Mouse (Mus musculus) ZHBTc4 (cell line): Measurements from ENCODE around the gene Tldc1.
A peak's percentile ranks its signal among the peaks of the same experiment; 100 is the strongest.

Source experiments
- DNase-seq: peaks from one replicate; pipeline ENCODE4 v3.0.0-alpha.2; 2011; ENCODE audit warnings: low read depth, low spot score

The Tldc1 gene

DNA sequence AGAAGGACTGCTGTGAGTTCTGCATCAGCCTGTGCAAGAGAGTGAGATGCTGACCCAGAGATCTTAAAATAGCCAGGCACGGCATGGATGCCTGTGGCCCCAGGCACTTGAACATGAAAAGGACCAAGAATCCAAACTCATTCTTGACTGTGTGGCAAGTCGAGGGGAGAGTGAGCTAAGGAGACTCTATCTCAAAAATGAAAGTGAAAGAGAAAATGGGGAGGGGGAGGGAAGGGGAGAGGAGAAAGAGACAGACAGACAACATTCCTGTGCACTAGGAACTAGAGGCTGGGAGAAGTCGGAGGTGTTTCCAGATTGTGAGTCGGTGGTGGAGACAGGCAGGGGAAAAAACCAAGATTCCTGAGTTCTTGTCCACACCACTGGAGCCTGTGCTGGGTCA lies 54.5 kb downstream of the Tldc1 start:
- DNase-seq, result no peak

GRCm38 (mm10) chr8:119722348-119722747 lies 55.9 kb downstream of the Tldc1 start:
- no peak for DNase-seq

- no peak for DNase-seq
Observed at GRCm38 (mm10) chr8:119719011-119719501, 59.2 kb downstream of the Tldc1 start.

DNA sequence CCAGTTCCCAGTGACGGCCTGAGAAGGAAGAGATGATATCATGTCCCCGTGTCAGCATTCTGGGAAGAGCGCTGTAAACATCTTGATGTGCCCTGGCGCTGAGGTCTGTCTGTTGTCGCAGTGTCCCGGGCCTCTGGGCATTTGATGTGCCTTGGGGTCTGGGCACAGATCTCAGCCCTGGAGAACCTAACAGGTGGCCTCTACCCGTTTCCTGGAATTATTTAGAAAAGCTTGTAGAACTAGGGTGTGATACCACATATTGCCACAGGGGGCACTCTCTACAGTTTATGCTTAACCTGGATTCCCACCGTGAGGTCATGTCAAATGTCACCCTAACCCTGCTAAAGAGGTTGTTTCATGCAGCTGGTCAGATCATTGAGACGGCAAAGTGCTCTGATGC lies 60.5 kb downstream of the Tldc1 start:
- peak; percentile 75 for DNase-seq

DNA sequence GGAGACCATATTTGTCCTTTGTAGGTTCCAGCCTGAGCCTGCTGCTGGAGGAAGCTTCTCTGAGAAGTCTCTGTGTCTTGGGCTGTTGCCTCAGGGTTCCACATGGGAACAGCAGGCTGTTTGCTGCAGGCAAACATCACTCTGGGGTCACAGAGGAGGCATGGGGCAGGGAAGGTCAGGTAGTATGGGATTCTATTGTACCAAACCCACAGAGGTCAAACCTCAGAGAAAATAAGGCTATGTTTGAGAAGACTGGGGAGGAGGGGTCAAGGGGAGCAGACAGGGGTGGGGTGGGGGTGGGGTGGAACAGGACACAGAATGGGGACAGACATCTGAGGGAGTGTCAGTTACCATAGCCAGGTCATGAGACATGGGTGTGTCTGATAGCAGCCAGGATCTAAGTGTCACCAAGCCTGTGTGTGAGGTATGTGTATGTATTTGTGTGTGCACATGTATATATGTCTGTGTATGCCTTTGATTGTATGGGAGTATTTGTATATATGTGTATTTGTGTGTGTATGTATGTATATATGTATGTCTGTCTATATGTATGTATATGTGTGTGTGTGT lies 61.4 kb downstream of the Tldc1 start:
- peak; percentile 52 for DNase-seq

GRCm38 (mm10) chr8:119715221-119715620 lies 63.0 kb downstream of the Tldc1 start:
- no peak for DNase-seq

DNA sequence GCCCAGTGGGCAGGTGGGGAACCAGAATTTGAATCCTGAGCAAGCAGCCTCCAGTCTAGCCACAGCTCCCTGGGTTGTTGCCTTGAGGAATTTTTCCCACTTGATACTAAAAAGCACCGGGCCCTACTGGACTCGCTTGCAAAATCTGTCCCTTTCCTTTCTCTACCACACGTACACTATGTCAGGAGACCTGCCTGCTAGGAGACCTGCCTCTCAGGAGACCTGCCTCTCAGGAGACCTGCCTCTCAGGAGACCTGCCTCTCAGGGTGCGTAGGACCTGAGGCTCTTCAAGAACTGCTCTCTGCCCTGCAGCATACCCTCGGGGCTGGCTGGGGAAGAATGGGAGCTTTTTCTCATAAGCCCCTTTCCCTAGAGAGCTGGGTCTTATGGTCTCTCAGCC lies 64.8 kb downstream of the Tldc1 start:
- DNase-seq, result no peak

GRCm38 (mm10) chr8:119712226-119712625 lies 66.0 kb downstream of the Tldc1 start:
- DNase-seq, result no peak
